Mouse (Mus musculus) layer of hippocampus, postnatal 36 days (tissue): ENCODE results near the gene Smarca2. TPM values are rescaled to one million over a fixed set of nuclear protein-coding genes. Genes with fewer than 3 reads are reported as not detected.

Experiments
- DNase-seq, 2 experiments: peaks; one replicate each; pipeline ENCODE4 v3.0.0; 2022
- total RNA-seq, 2 experiments: library from RNA; stranded (reverse); gene quantifications; 2 replicates each; pipeline ENCODE4 v1.2.3; 2021

The Smarca2 gene
- total RNA-seq, 2 experiments from 2014 or later: 221 to 231 TPM

GRCm38 (mm10) chr19:26749427-26750137, 144.7 kb downstream of the Smarca2 start:
- DNase-seq: peak; percentile 34 to 41

- DNase-seq: no peak
Measured at GRCm38 (mm10) chr19:26752611-26753163, 147.8 kb downstream of the Smarca2 start.

- no peak for DNase-seq
Measured at GRCm38 (mm10) chr19:26753266-26753872, 148.5 kb downstream of the Smarca2 start.

- no peak for DNase-seq
Measured at GRCm38 (mm10) chr19:26754016-26754794, 149.4 kb downstream of the Smarca2 start.

GRCm38 (mm10) chr19:26755991-26756390, 151.1 kb downstream of the Smarca2 start:
- DNase-seq: no peak

GRCm38 (mm10) chr19:26756399-26756798, 151.5 kb downstream of the Smarca2 start:
- DNase-seq: no peak

- DNase-seq: no peak
Measured at GRCm38 (mm10) chr19:26758156-26758555, 153.3 kb downstream of the Smarca2 start.

- no peak for DNase-seq
Measured at GRCm38 (mm10) chr19:26758620-26759019, 153.8 kb downstream of the Smarca2 start.

GRCm38 (mm10) chr19:26759295-26759694, 154.4 kb downstream of the Smarca2 start:
- no peak for DNase-seq

GRCm38 (mm10) chr19:26761257-26761656, 156.4 kb downstream of the Smarca2 start:
- no peak for DNase-seq

- no peak for DNase-seq
Measured at GRCm38 (mm10) chr19:26765483-26765882, 160.6 kb downstream of the Smarca2 start.

GRCm38 (mm10) chr19:26767454-26767853, 162.6 kb downstream of the Smarca2 start:
- no peak for DNase-seq

- no peak for DNase-seq
Measured at GRCm38 (mm10) chr19:26767941-26768340, 163.1 kb downstream of the Smarca2 start.

- DNase-seq: no peak
Measured at GRCm38 (mm10) chr19:26768846-26769245, 164.0 kb downstream of the Smarca2 start.

GRCm38 (mm10) chr19:26769609-26770500, 165.0 kb downstream of the Smarca2 start:
- no peak for DNase-seq

- no peak for DNase-seq
Measured at GRCm38 (mm10) chr19:26770592-26770991, 165.7 kb downstream of the Smarca2 start.

- no peak for DNase-seq
Measured at GRCm38 (mm10) chr19:26772051-26772583, 167.3 kb downstream of the Smarca2 start.

- no peak for DNase-seq
Measured at GRCm38 (mm10) chr19:26776066-26777025, 171.5 kb downstream of the Smarca2 start.

GRCm38 (mm10) chr19:26778199-26778598, 173.3 kb downstream of the Smarca2 start:
- DNase-seq: no peak

GRCm38 (mm10) chr19:26781209-26781608, 176.4 kb downstream of the Smarca2 start:
- DNase-seq: no peak
